Mouse (Mus musculus) hindbrain, postnatal 0 days (tissue): ENCODE results near the gene Clec4b2. TPM values are rescaled to one million over a fixed set of nuclear protein-coding genes. Genes with fewer than 3 reads are reported as not detected.
"Not testable (repeated sequence)": the region's sequence is repeated elsewhere in the genome, so short reads cannot be mapped to it uniquely, and the experiment has no call there.

ENCODE experiments used
- ATAC-seq: fragments of 200-750 bp; cut with Nextera tagmentation; 2 replicates; pipeline ENCODE4 v1.8.0; 2017; ENCODE audit warnings: mild to moderate bottlenecking, moderate TSS enrichment, moderate library complexity
- DNase-seq: peaks from one replicate; pipeline ENCODE4 v3.0.0-alpha.2; 2015; ENCODE audit warnings: low spot score
- H3K27ac ChIP-seq: fragments of 300-500 bp; sonication (generic); 2 replicates; pipeline ENCODE4 v1.5.1; 2014; ENCODE audit warnings: mild to moderate bottlenecking
- H3K27me3 ChIP-seq: fragments of 300-500 bp; sonication (generic); 2 replicates; pipeline ENCODE4 v1.6.1; 2014; ENCODE audit warnings: low read length, mixed read lengths; ENCODE audit not compliant: insufficient read depth
- H3K36me3 ChIP-seq: fragments of 300-500 bp; sonication (generic); 2 replicates; pipeline ENCODE4 v1.6.1; 2014; ENCODE audit warnings: low read length, mixed read lengths; ENCODE audit not compliant: insufficient read depth
- H3K4me1 ChIP-seq: fragments of 300-500 bp; sonication (generic); 2 replicates; pipeline ENCODE4 v1.6.1; 2014; ENCODE audit warnings: antibody characterized with exemption, low read length, mixed read lengths; ENCODE audit not compliant: insufficient read depth
- H3K4me2 ChIP-seq: fragments of 300-500 bp; sonication (generic); 2 replicates; pipeline ENCODE4 v1.6.1; 2014; ENCODE audit warnings: low read depth, mild to moderate bottlenecking, low read length, moderate library complexity, mixed read lengths
- H3K4me3 ChIP-seq: fragments of 300-500 bp; sonication (generic); 2 replicates; pipeline ENCODE4 v1.5.1; 2014; ENCODE audit warnings: low read length
- H3K9ac ChIP-seq: fragments of 300-500 bp; sonication (generic); replicated peaks from 2 replicates; pipeline ENCODE4 v1.6.1; 2014; ENCODE audit warnings: mild to moderate bottlenecking, low read length, moderate library complexity, mixed read lengths
- H3K9me3 ChIP-seq: fragments of 300-500 bp; sonication (generic); 2 replicates; pipeline ENCODE4 v1.6.1; 2016; ENCODE audit warnings: low read length, mixed read lengths
- CTCF ChIP-seq: IDR thresholded peaks from 2 replicates; pipeline ENCODE4 v1.5.1; 2016; ENCODE audit warnings: antibody characterized with exemption, control low read depth, low read depth
- WGBS: fragments of 180-500 bp; shearing (Covaris S2); extraction: QIAGEN DNeasy Blood & Tissue Kit; methylation state at CpG from one replicate; pipeline ENCODE4 v1.1.7; 2014; 5-methylcytosine and 5-hydroxymethylcytosine counted together
- polyA plus RNA-seq: library from polyadenylated mRNA; unstranded; fragments of >200 nt; fragmentation: Nextera tagmentation; extraction: Ambion mirVana; gene quantifications from 2 replicates; pipeline ENCODE4 v1.2.1, GENCODE M21; 2015
- total RNA-seq: library from RNA; depleted of rRNA; stranded (reverse); fragments of >200 nt; gene quantifications from 2 replicates; pipeline ENCODE4 v1.2.3, GENCODE M21; 2014; rRNA removed

Gene Clec4b2
- total and polyA plus RNA-seq, 2 experiments from 2014 or later: not detected

DNA sequence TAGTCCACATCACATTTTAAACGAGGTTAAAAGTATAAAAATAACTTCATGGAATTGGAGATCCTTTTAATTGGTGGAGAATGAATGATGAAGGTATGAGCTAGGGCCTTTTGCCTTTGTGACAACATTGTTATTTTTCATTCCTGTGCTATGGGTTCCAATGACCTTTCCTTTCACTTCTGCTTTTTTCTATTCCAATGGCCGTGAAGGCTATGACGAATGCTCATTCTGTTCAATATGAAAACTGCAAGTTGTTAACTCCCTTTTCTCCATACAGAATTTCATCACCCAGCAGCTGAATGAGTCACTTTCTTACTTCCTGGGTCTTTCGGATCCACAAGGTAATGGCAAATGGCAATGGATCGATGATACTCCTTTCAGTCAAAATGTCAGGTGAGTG, 71.5 kb downstream of the Clec4b2 start:
- Histone ChIP-seq H3K4me3 (no peak overlapping the region), H3K9ac (no peak overlapping the region), H3K4me1 (no peaks in the 10 kb centered on the region), H3K4me2 (no peak overlapping the region), H3K27ac (no peak overlapping the region), H3K27me3 (no peaks in the 10 kb centered on the region), H3K36me3 (no peaks in the 10 kb centered on the region), H3K9me3 (no peaks in the 10 kb centered on the region)
- no peak for ATAC-seq
- no peak for TF ChIP-seq CTCF
- DNase-seq: no peak
- 87% methylated on average over 5 of the region's 5 CpGs for WGBS

DNA sequence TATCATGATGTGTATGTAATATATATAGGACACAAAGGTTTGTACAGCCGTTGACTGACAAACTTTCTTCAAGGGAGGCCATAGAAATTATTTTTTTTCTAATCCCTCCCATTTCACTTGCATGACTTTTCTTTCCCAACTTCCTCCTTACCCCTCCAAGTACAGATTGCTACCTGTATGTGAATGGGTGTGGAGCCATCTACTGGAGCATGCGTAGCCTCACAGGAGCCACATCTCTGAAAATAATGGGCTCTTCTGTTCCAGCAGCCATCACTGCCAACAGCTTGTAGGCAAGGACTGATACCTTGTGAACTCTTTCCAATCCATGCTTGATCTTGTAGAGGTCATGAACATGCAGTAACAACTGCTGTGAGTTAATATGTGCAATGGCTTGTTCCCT, 76.2 kb downstream of the Clec4b2 start:
- 92% methylated on average over 2 of the region's 2 CpGs for WGBS
- H3K27ac ChIP-seq: not testable (repeated sequence)

DNA sequence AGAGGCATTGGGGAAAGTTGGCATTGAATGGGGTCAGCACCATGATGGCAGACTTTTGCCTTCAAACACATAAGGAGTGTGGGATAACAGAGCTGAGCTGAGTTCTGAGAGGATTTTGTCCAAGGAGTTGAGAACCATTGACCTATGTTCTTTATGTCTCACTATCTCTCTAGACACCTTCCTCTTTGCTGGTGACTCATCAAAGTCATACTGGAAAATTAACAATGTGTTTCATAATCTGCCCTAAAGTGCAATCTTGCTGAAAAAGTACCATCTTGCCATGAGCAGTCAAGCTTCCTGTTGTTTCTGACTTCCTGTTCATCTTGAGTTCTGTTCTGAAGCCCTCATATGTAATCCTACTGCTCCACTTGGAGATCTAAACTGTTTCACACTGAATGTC, 80.0 kb downstream of the Clec4b2 start:
- Histone ChIP-seq H3K4me1 (no peaks in the 10 kb centered on the region), H3K27ac (no peak overlapping the region)
- no peak for ATAC-seq

More for the DNA sequence above, 76.2 kb downstream of the Clec4b2 start:
- DNase-seq, H3K27me3 ChIP-seq, H3K4me3 ChIP-seq, H3K4me1 ChIP-seq, H3K36me3 ChIP-seq, H3K4me2 ChIP-seq, ATAC-seq, H3K9ac ChIP-seq, H3K9me3 ChIP-seq: not testable (repeated sequence)

More for the DNA sequence above, 80.0 kb downstream of the Clec4b2 start:
- no peaks in the 10 kb centered on the region for H3K9me3 ChIP-seq
- no peaks in the 10 kb centered on the region for H3K36me3 ChIP-seq
- no peaks in the 10 kb centered on the region for H3K27me3 ChIP-seq
- no peak overlapping the region for H3K9ac ChIP-seq
- no peak overlapping the region for H3K4me2 ChIP-seq
- no peak for DNase-seq
- H3K4me3 ChIP-seq: no peak overlapping the region
- TF ChIP-seq CTCF: no peak

Other genes with a start within 250 kb of the Clec4b2 start
- gene Clec4a3, start 220.4 kb upstream of the Clec4b2 start, total RNA-seq: 0.14 and 0.78 TPM in 2 replicates
- gene Clec4a3, start 220.4 kb upstream of the Clec4b2 start, polyA plus RNA-seq: 1.5 and 1.7 TPM in 2 replicates
- gene Clec4a4, start 182.5 kb upstream of the Clec4b2 start, total RNA-seq: not detected in 2 replicates
- not detected in 2 replicates for gene Clec4a4, start 182.5 kb upstream of the Clec4b2 start, polyA plus RNA-seq
- gene Clec4b1, start 122.9 kb upstream of the Clec4b2 start, total RNA-seq: not detected in 2 replicates
- gene Clec4b1, start 122.9 kb upstream of the Clec4b2 start, polyA plus RNA-seq: not detected in 2 replicates
- 0.89 TPM in 1 of 2 replicates, not detected in the other for gene Clec4a2, start 66.5 kb upstream of the Clec4b2 start, total RNA-seq
- 1.3 and 2.2 TPM in 2 replicates for gene Clec4a2, start 66.5 kb upstream of the Clec4b2 start, polyA plus RNA-seq
- 0.29 and 8.7 TPM in 2 replicates for gene Clec4n, start 57.0 kb downstream of the Clec4b2 start, total RNA-seq
- 0.72 and 1.7 TPM in 2 replicates for gene Clec4n, start 57.0 kb downstream of the Clec4b2 start, polyA plus RNA-seq
- gene Clec4d, start 89.2 kb downstream of the Clec4b2 start, total RNA-seq: not detected in 2 replicates
- not detected in 2 replicates for gene Clec4d, start 89.2 kb downstream of the Clec4b2 start, polyA plus RNA-seq
- gene Clec4e, start 117.0 kb downstream of the Clec4b2 start, total RNA-seq: not detected in 2 replicates
- gene Clec4e, start 117.0 kb downstream of the Clec4b2 start, polyA plus RNA-seq: 0.39 TPM in 1 of 2 replicates, not detected in the other
- not detected in 2 replicates for gene Vmn2r19, start 135.4 kb downstream of the Clec4b2 start, total RNA-seq
- gene Vmn2r19, start 135.4 kb downstream of the Clec4b2 start, polyA plus RNA-seq: not detected in 2 replicates
- not detected in 2 replicates for gene Vmn2r20, start 245.2 kb downstream of the Clec4b2 start, total RNA-seq
- gene Vmn2r20, start 245.2 kb downstream of the Clec4b2 start, polyA plus RNA-seq: not detected in 2 replicates